Mouse (Mus musculus) kidney, adult 11 months (tissue): ENCODE results near the gene Tkt.

ENCODE experiments used
- DNase-seq: peaks from one replicate; pipeline ENCODE4 v3.0.0; 2022

Gene Tkt

DNA sequence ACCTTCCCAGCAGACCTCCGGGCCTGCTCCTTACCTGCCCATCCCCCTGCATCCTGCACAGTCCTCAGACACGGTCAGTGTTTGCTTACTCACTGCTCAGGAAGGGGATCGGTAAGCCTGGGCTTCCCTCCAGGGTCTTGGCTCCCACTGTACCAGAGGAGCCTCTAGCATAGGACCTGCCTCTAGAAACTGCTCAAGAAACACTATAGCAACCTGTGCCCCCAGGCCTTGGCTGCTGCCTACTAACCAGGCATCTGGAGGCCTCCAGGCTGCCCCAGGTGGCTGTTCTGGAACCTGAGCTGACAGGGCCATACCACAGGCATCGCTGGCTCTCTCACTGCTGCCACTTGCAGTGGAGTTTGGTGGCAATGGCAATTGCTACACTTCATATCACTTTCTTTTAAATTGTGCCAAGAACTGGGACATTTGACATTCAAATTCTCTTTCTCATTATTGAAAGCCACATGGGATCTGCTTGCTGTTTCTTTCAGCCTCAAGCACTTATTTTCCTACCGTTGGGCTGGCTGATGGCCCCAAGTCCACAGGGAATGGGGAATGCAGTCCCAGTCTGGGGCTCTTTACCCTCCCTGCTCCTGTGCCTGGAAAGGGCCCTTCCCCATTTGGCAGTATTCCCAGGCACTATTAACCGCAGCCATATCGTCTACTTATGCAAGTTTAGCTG lies 38.8 kb downstream of the Tkt start:
- peak; percentile 38 for DNase-seq

DNA sequence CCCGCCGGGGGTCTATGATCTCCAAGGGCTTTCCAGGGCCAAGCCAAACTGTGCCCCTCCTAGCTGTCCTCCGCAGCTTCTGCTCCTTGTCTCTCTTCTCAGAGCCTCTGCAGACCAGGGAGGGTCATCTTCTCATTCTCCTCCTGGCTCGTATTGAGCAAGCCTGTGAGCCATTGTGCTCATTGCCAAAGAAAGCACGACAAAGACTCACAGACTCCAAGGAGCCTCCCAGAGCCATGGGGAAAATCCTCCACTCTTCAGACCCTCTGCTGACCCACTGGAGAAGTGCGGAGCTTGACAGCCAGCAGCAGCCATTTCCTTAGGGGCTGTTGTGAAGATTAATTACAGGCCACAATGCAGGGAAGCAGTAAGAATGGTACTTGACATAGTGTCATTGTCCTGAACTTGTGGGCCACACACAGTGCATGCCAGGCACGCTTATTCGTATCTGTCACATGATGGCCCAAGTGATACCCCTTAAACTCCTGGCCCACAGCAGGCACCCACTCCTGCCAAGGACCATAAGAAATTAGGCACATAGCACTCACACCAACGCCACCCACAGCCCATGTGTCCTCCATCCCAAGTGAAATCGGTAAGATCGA lies 42.0 kb downstream of the Tkt start:
- DNase-seq: no peak

GRCm38 (mm10) chr14:30590918-30591317 lies 42.8 kb downstream of the Tkt start:
- no peak for DNase-seq

- peak; percentile 60 for DNase-seq
Measured at GRCm38 (mm10) chr14:30591417-30591816, 43.3 kb downstream of the Tkt start.

DNA sequence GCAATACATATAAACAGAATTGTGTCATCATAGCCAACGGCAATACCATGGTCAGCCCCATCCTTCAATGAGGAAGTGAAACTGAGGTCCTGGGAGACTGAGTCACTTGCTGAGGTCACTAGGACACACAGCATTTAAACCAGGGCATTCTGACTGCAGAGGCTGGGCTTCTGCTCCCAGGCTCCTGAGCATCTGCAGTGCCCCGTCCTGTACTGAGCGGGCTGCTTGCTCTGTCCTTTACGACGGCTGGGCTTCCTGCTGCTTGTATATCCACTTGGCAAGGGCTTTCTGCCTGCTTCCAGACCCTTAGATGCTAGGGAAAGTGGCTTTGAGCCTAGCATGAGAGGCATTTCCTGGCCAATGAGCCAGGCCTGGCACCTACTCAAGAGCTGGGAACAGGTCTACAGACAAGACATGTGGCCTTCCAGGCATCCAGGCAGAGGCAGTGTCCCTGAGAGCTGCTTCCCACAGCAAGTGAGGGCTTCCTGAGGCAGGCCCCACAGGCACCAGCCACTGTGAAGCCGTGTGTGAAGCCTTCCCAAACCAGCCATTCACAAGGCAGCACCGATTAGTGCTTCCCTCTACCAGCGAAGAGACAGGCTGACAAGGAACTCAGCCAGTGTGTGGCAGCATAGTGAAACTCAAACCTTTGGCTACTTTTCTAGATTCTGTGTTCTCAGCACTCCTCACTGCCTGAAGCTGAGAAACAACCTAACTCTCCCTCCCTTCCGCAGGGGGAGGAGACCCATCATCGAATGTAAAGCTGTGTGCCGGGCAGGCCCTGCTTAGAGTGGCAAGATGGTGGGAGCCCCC lies 45.3 kb downstream of the Tkt start:
- DNase-seq: peak; percentile 68

DNA sequence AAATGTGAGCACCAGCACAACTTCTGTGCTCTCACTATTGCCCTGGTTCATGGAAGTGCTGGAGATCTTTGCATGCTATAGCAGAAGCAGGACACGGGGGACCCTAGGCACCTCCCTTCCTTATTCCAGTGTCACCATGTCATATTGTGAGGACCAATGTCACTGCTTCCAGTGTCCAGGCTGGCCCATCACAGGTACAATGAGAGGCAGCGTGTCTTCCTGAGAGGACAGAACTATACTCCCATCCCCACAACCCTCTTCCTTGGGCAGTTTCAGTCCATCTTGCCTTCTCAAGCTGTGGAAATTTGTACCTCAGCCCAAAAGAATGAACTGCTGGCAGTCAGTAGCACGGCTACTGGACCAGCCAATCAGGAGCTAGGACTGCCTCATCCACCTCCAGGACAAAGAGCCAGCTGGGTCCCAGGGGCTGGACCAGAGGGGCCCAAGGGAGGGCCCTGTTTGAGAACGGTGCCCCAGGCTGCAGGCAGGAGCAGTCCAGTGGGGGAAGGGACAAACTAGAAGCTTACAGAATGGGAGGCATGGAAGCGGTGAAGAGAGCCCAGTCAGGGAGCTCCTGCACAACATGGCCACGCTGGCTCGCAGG lies 46.0 kb downstream of the Tkt start:
- peak; percentile 48 for DNase-seq

GRCm38 (mm10) chr14:30595576-30596313 lies 47.6 kb downstream of the Tkt start:
- no peak for DNase-seq

DNA sequence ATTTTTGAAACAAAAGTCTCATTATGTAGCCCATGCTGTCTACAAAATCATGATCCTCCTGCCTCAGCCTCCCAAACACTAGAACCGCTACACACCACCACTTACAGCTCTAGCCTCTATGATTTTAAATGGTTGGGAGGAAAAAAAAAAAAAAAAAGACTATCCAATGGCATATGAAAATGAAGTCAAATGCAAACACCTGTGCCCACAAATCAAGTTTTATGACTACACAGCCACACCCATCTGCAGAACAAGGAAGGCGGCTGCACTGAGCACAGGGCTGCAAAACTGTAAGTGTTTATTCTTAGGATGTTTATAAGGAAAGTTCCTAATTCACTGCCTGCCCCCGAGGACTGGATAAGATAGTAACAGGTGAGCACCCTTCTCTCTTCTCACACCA lies 48.2 kb downstream of the Tkt start:
- DNase-seq: no peak

GRCm38 (mm10) chr14:30597142-30597541 lies 49.0 kb downstream of the Tkt start:
- no peak for DNase-seq

GRCm38 (mm10) chr14:30606817-30607216 lies 58.7 kb downstream of the Tkt start:
- no peak for DNase-seq

- no peak for DNase-seq
Measured at GRCm38 (mm10) chr14:30607696-30608095, 59.5 kb downstream of the Tkt start.

DNA sequence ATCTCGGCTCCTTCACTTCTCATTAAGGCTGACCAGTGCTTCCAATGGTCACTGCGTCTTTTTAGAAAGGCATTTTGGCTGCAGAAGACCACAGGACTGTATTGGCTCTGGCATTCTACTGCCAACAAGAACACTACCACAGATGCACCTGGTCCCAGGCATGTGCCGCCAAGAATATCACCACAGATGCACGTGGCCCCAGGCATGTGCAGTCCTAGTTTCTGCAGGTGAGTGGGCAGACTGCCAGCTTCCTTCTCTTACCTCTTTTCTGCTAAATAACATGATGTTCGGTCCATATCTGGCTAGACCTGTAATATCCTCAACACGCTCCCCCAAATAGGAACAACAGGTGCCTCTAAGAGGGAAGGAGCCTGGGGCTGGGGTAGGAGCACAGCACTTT lies 60.0 kb downstream of the Tkt start:
- DNase-seq: no peak

DNA sequence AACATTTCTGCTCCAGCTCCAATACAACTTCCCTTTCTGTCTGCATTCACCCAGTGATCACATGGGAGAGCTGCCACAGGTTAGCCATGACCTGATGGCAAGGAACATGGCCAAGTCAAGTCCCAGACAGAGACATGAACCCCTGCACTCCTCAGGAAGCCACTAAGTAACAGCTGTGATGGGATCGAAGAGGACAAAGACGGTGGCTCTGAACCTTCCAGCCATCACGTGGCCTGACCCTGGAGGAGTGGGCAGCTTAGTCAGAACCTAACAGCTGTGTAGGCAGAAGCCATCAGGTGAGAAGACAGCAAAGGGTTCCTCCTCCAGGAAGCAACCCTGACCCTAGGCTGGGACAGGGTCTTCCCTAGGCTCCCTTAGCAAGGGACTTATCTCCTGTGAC lies 61.3 kb downstream of the Tkt start:
- no peak for DNase-seq

GRCm38 (mm10) chr14:30610304-30610703 lies 62.1 kb downstream of the Tkt start:
- DNase-seq: no peak

DNA sequence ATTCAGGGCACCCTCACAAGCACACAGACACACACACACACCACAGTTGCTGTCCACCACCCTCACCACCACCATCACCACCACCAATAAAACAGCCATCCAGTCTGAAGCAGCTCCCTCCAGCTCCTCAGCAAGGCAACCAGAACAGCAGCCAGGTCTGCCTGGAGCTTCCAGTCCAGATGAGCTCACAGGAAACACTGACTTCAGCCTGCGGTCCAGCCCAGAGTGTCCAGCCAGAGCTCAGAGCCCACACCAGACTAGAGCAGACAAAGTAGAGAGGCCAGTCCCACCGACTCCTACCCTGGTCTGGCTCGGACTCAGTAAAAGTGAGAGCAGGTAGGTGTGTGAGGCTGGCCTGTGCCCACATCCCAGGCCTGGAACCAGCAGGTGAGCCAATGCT lies 62.8 kb downstream of the Tkt start:
- DNase-seq: no peak

DNA sequence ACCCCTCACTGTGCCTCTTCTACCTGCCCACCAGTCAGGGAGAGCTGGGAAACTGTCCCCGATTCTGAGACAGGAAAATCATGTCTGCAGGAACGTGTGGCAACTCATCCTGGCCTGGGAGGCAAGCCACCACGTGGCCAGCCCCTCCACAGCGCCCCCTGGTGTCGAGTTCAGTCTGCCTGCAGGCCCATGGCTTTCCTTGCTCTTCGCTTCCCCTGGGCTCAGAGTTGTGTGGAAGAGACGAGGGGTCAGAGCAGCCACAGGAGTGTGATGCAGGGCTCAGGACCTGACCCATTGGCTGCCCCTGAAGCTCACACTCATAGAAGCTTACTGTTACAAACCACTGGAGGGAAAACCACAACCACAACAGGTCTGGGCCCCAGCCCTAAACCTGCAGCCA lies 64.4 kb downstream of the Tkt start:
- no peak for DNase-seq

DNA sequence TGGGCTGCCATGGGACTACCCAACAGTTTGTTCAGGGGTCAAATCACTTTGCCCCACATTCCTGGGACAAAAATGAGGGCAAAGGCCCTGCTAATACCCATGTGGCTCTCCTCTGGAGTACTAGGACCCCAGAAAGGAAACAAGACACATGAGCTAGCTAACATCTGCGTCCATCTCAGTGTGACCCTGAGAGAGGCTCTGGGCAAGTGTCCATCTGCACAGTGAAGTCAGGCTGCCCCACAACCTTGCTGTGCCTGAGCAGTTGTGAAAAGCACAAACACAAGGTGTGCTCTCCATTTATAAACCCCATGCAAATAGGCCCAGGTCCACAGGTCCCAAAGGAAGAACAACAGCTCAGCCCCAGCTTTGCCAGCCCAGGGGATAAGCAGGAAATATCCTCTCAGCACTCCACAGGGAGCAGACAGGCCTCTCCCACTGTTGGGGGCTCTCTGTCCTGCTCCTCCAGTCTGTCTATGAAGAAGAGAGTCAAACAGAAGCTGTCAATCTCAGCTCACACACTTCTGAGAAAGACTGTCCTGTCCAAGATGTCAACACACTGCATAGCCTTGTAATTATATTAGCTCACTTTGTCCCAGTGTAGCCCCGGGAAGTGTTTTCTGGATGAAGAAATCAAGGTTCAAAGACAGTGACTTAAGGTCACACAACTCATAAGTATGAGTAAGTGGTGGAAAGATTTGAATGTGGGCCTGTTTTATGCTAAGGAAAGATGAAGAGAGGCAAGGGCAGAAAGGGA lies 65.0 kb downstream of the Tkt start:
- no peak for DNase-seq

- no peak for DNase-seq
Measured at GRCm38 (mm10) chr14:30616751-30617150, 68.6 kb downstream of the Tkt start.

GRCm38 (mm10) chr14:30618746-30619275 lies 70.7 kb downstream of the Tkt start:
- no peak for DNase-seq

GRCm38 (mm10) chr14:30619982-30620578 lies 71.9 kb downstream of the Tkt start:
- DNase-seq: no peak

DNA sequence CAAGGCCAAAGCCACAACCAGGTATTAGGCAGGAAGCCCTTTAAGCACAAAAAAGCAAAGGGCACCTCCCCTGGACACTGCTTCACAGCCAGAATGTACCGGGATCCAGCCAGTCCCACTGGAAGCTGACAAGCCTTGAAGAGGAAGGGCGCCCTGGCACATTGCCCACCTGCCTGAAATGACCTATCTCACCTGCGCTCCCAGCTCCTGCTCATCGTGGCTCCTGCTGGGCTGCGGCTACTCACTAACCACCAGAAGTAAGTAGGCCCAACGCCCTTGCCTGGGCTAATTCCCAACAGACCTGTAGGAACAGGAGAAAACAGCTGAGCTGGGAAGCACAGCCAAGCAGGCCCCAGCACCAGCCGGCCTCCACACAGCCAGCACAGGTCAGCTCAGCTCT lies 74.0 kb downstream of the Tkt start:
- peak; percentile 86 for DNase-seq

- no peak for DNase-seq
Measured at GRCm38 (mm10) chr14:30622556-30622955, 74.4 kb downstream of the Tkt start.
